Mouse (Mus musculus): Measurements from ENCODE around the gene Cep170b. TPM values are rescaled to one million over a fixed set of nuclear protein-coding genes. Genes with fewer than 3 reads are reported as not detected.

Cep170b gene
- polyA plus RNA-seq, 1 experiment, result 129 TPM

DNA sequence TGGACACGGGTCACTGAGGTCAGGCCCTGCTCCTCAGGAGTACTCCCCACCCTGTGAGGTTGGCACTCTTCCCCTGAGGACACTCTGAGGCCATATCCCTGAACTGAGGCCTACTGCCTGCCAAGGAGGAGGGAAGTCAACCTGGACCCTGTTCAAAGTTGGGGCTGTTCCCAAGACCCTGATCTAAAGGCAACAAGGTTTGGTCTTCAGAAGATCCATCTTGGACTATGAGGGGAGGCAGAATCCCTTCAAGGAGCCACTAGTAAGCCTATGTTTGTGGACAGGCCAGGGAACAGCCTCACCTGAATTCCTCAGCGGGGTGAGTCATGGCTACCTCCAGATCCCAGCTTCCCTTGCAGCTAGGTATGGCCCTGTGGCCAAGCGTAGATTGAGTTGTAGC, 39.2 kb downstream of the Cep170b start:
- no peaks in the 10 kb centered on the region for H3K4me1 ChIP-seq (ENCODE audit: control insufficient read depth, insufficient read depth, low read length)
- H3K27ac ChIP-seq (ENCODE audit: insufficient read depth, low read length), result no peak overlapping the region
- no peak overlapping the region for H3K4me3 ChIP-seq (ENCODE audit: insufficient read depth, low read length)
- TF ChIP-seq POLR2A (IDR thresholded peaks at IDR 0.05; ENCODE audit: extremely low read depth, insufficient read depth, low read length) (no peak), CTCF (IDR thresholded peaks at IDR 0.05; ENCODE audit: extremely low read depth, insufficient read depth, low read length) (no peak)

DNA sequence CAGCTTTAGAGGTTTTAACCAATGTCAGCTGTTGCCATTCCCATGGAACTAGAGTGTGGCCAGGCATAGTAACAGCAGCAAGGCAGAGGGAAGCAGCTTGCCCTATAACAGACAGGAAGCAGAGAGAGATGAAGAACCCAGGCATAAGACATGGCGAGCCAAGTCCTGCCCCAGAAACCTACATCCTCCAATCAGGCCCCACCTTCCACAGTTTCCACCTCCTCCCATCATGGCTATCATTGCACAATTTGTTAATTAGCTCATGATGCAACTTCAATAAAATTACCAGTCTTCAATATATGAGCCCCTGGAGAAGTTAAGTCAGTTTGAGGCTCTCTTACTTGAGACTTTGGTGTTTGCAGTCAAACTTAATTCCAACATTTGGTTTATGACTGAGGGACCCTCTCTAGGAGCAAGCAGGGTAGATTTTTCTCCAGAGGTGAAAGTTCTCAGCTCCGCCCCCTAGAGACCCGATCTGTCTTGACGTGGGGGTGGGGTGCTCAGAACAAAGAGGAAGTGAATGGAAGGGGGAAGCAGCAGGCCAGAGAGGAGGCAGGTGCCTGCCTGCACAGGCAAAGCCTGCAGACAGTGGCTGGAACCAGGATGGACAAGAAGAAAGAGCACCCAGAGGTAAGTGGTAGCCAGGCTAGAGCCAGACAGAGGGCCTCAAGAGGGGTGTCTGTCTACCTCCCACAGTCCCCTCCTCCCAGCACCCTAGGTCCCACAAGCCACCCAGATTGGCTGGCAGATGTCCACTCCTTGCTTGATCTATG, 40.1 kb downstream of the Cep170b start, which contains the start of gene Pld4:
Gene Pld4, plus strand, starts transcription at position 502 of the 773 bp plus-strand sequence.
- H3K4me1 ChIP-seq (ENCODE audit: control insufficient read depth, insufficient read depth, low read length), result no peaks in the 10 kb centered on the region
- no peak within 1 kb of the TSS for H3K27ac ChIP-seq (ENCODE audit: insufficient read depth, low read length)
- TF ChIP-seq CTCF (IDR thresholded peaks at IDR 0.05; ENCODE audit: extremely low read depth, insufficient read depth, low read length) (no peak), POLR2A (IDR thresholded peaks at IDR 0.05; ENCODE audit: extremely low read depth, insufficient read depth, low read length) (0 out of 2 replicates have a peak, but pooled peaks have one; percentile 9)
- H3K4me3 ChIP-seq (ENCODE audit: insufficient read depth, low read length), result no peak within 1 kb of the TSS

DNA sequence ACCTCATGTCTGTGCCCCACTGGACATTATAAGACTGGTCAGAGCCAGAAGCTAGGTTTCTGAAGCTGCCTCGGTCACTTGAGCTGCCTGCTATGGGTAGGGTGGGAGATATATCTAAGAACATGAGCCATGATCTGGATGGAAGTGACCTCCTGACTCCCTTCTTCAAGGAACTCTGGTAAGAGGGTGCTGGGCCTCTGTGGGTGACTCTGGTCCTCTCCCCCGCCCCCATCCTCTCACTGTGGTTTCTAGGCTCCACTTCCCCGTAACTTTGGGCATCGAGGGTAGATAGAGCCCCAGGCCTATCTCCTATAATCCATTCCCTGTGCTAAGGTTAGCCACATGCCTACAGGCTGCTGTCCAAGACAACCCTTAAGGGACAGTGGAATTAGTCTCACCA, 41.2 kb downstream of the Cep170b start:
- no peaks in the 10 kb centered on the region for H3K4me1 ChIP-seq (ENCODE audit: control insufficient read depth, insufficient read depth, low read length)
- TF ChIP-seq POLR2A (IDR thresholded peaks at IDR 0.05; ENCODE audit: extremely low read depth, insufficient read depth, low read length), result no peak
- TF ChIP-seq CTCF (IDR thresholded peaks at IDR 0.05; ENCODE audit: extremely low read depth, insufficient read depth, low read length), result no peak
- no peak overlapping the region for H3K4me3 ChIP-seq (ENCODE audit: insufficient read depth, low read length)
- no peak overlapping the region for H3K27ac ChIP-seq (ENCODE audit: insufficient read depth, low read length)

DNA sequence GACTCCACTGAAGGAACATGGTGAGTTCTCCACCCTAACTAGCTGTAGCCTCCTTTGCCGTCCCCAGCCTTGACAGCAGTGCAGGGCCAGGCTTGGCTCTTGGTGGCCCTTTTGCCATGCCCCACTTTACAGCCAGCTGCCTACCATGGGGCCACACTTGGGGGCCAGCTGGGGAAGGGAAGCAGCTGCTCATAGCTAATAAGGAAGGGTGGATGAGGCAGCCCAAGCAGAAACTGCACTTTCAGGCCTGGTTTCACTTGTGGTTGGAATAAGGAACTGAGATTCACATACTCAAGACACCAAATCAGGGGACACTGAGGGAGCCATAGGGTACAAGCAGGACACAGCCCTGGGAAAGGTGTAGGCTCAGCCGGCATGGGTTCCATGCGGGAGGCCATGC, 41.8 kb downstream of the Cep170b start:
- TF ChIP-seq CTCF (IDR thresholded peaks at IDR 0.05; ENCODE audit: extremely low read depth, insufficient read depth, low read length) (no peak), POLR2A (IDR thresholded peaks at IDR 0.05; ENCODE audit: extremely low read depth, insufficient read depth, low read length) (no peak)
- Histone ChIP-seq H3K27ac (ENCODE audit: insufficient read depth, low read length) (no peak overlapping the region), H3K4me3 (ENCODE audit: insufficient read depth, low read length) (no peak overlapping the region), H3K4me1 (ENCODE audit: control insufficient read depth, insufficient read depth, low read length) (no peaks in the 10 kb centered on the region)

DNA sequence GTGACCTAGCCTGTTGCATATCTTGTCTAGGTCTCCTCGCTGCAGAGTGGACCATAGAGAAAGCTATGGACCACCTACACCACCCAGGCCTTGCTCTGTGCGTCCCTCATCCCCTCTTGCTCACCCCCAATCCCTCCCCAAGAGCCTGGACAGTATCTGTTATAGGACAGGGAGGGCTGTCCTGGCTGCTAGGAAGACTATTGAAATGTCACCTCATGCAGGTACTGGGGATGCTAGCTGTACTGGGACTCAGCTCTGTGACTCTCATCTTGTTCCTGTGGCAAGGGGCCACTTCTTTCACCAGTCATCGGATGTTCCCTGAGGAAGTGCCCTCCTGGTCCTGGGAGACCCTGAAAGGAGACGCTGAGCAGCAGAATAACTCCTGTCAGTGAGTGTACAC, 42.9 kb downstream of the Cep170b start:
- Histone ChIP-seq H3K4me3 (ENCODE audit: insufficient read depth, low read length) (no peak overlapping the region), H3K27ac (ENCODE audit: insufficient read depth, low read length) (no peak overlapping the region), H3K4me1 (ENCODE audit: control insufficient read depth, insufficient read depth, low read length) (no peaks in the 10 kb centered on the region)
- TF ChIP-seq CTCF (IDR thresholded peaks at IDR 0.05; ENCODE audit: extremely low read depth, insufficient read depth, low read length), result no peak
- no peak for TF ChIP-seq POLR2A (IDR thresholded peaks at IDR 0.05; ENCODE audit: extremely low read depth, insufficient read depth, low read length)

DNA sequence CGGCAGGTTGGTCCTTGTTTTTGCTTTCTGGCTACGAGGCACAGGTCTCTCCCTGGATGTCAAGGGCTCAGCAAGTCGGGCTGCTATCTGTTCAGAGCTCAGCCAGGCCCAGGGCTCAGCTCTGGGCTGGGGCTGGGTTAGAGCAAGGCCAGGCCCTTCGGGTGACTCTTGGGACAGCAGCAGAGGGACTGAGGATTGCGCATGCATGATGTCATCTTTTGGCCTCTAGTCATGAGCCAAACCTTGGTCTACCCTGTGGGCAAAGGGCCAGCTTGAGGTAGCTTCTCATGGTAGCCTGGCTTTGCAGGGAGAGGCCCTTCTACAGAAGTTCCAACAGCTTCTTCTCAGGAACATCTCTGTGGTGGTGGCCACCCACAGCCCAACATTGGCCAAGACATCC, 43.9 kb downstream of the Cep170b start:
- no peak overlapping the region for H3K27ac ChIP-seq (ENCODE audit: insufficient read depth, low read length)
- H3K4me1 ChIP-seq (ENCODE audit: control insufficient read depth, insufficient read depth, low read length), result no peaks in the 10 kb centered on the region
- no peak for TF ChIP-seq POLR2A (IDR thresholded peaks at IDR 0.05; ENCODE audit: extremely low read depth, insufficient read depth, low read length)
- no peak for TF ChIP-seq CTCF (IDR thresholded peaks at IDR 0.05; ENCODE audit: extremely low read depth, insufficient read depth, low read length)
- no peak overlapping the region for H3K4me3 ChIP-seq (ENCODE audit: insufficient read depth, low read length)

DNA sequence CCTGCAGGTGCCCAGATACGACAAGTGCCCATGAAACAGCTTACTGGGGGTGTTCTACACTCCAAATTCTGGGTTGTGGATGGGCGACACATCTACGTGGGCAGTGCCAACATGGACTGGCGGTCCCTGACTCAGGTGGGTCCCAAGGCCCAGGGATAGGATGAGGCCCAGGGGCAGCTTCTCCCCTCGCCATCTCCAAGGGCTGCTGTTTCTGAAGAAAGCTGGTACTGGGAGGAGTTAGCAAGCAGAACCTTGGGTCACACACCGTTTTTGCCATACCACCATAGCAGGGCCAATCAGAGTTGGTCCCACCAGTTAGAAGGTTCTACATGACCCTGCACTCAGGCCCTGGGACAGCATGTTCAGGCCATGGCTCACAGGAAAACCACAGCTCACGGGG, 44.7 kb downstream of the Cep170b start:
- Histone ChIP-seq H3K4me1 (ENCODE audit: control insufficient read depth, insufficient read depth, low read length) (no peaks in the 10 kb centered on the region), H3K27ac (ENCODE audit: insufficient read depth, low read length) (no peak overlapping the region), H3K4me3 (ENCODE audit: insufficient read depth, low read length) (no peak overlapping the region)
- TF ChIP-seq POLR2A (IDR thresholded peaks at IDR 0.05; ENCODE audit: extremely low read depth, insufficient read depth, low read length) (no peak), CTCF (IDR thresholded peaks at IDR 0.05; ENCODE audit: extremely low read depth, insufficient read depth, low read length) (no peak)

DNA sequence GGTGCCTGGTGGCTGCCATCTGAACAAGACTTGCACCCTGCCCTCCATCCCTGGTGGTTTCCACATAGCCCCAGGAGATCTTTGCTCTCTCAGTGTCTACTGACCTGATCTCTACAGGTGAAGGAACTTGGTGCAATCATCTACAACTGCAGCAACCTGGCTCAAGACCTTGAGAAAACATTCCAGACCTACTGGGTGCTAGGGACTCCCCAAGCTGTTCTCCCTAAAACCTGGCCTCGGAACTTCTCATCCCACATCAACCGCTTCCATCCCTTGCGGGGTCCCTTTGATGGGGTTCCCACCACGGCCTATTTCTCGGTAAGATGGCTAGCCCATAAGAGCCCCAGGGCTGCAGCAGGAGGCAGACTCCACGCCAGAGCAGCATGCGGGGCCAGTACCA, 46.3 kb downstream of the Cep170b start:
- Histone ChIP-seq H3K4me1 (ENCODE audit: control insufficient read depth, insufficient read depth, low read length) (no peaks in the 10 kb centered on the region), H3K4me3 (ENCODE audit: insufficient read depth, low read length) (no peak overlapping the region), H3K27ac (ENCODE audit: insufficient read depth, low read length) (no peak overlapping the region)
- TF ChIP-seq POLR2A (IDR thresholded peaks at IDR 0.05; ENCODE audit: extremely low read depth, insufficient read depth, low read length), result no peak
- TF ChIP-seq CTCF (IDR thresholded peaks at IDR 0.05; ENCODE audit: extremely low read depth, insufficient read depth, low read length), result no peak

DNA sequence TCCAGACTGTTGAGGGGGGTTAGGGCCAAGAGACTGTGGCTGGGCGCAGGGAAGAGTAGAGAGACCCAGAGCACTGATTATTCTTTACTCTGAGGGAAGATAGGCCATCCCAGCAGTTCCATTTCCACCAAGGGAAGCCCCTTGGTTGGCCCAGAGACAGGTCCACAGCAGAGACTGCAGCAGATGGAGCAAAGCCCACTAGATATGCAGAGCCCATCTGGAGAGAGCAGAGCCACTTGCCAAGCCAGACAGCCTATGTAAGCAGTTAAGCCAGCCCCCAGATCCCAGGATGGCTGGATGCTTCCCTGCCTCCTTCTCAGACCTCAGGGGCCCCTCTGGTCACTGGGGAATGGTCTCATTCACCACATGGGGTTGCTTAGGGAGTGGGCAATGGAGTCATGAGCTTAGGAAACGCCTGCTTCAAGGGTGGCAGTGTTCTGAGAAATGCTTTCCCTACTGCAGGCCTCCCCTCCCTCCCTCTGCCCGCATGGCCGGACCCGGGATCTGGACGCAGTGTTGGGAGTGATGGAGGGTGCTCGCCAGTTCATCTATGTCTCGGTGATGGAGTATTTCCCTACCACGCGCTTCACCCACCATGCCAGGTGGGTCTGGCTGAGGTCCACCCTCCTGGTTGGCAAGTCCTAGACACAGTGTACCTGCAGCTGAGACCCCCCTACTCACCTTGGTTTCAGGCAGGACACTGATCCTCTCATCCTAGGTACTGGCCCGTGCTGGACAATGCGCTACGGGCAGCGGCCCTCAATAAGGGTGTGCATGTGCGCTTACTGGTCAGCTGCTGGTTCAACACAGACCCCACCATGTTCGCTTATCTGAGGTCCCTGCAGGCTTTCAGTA, 47.0 kb downstream of the Cep170b start:
- TF ChIP-seq CTCF (IDR thresholded peaks at IDR 0.05; ENCODE audit: extremely low read depth, insufficient read depth, low read length) (no peak), POLR2A (IDR thresholded peaks at IDR 0.05; ENCODE audit: extremely low read depth, insufficient read depth, low read length) (no peak)
- no peak overlapping the region for H3K27ac ChIP-seq (ENCODE audit: insufficient read depth, low read length)
- H3K4me3 ChIP-seq (ENCODE audit: insufficient read depth, low read length), result no peak overlapping the region
- H3K4me1 ChIP-seq (ENCODE audit: control insufficient read depth, insufficient read depth, low read length), result no peaks in the 10 kb centered on the region
